Mouse (Mus musculus) fat pad, adult 2 months (tissue): ENCODE data around the gene Tepsin.

Experiments used
- DNase-seq: peaks from one replicate; pipeline ENCODE4 v3.0.0-alpha.2; 2011; ENCODE audit warnings: low read depth, low spot score; ENCODE audit errors: extremely low read depth

Gene Tepsin

GRCm38 (mm10) chr11:120111033-120111432 lies 12.5 kb upstream of the Tepsin start:
- no peak for DNase-seq

DNA sequence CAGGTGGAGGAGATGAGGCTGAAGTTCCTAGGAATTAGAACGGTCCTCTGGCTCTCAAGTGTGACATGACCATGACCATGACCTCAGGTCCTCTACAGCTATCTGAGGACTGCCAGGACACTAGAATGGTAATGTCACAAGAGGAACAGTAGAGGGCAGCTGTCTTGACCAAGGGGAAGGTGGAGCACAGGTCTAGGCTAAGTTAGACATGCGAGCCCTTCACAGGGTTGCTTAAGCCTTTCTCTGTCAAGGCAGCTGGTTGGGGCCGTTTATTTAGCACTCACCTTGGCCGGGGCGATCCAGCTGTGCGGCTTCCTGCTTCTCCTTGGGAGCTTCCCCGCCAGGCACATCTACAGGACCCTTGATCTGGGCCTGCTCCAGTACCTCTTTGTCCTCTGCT lies 12.0 kb upstream of the Tepsin start:
- DNase-seq, result no peak

DNA sequence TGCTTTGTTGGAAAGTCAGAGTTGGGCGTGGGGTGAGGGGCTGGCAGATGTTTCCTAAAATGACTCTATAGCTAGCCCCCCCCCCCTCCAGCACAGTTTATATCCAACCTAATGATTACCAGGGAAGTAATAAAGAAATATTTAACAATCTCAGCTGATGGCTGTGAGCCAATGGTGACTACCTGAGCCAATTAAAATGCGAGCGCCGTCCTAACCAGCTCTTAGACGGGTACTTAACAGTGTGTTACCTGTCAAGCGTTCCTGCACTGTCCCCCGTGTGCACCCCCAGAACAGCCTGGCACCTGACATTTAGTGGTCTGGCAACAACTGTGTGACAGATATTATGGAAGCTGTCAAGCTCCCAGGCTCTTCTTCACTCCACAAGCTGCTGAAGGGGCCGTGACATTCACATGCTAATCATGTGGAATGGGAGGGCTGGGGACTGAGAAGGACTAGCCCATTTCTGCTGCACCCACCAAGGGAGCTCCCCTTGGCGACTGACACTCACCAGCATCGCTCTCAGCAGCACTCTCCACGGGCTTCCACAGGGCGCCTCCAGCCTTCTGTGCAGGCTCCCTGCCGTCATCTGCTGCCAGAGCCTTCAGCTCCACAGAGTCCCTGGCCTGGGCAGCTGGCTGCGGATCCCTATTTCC lies 11.2 kb upstream of the Tepsin start:
- DNase-seq, result no peak

DNA sequence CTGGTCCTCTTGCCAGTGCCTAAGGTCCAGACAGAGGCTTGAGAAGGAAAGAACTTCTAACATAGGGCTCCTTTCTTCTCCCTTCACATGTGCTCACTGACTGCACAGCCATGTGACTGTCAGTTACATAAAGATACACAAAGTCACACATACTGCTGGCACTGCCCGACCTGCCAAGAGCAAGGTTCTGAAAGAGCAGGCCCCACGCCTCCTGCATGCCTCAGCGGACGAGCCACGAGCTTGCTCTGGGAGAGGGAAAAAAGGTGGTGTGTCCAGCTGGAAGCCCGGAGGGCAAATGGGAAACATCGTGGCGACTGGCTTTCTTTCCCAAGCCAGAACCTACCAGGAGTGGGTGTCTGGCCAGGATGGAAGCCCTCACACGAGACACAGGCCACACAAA lies 9.3 kb upstream of the Tepsin start:
- DNase-seq, result no peak

- no peak for DNase-seq
Measured at GRCm38 (mm10) chr11:120107026-120107425, 8.5 kb upstream of the Tepsin start.

GRCm38 (mm10) chr11:120103431-120103997 lies 5.0 kb upstream of the Tepsin start:
- DNase-seq, result no peak

DNA sequence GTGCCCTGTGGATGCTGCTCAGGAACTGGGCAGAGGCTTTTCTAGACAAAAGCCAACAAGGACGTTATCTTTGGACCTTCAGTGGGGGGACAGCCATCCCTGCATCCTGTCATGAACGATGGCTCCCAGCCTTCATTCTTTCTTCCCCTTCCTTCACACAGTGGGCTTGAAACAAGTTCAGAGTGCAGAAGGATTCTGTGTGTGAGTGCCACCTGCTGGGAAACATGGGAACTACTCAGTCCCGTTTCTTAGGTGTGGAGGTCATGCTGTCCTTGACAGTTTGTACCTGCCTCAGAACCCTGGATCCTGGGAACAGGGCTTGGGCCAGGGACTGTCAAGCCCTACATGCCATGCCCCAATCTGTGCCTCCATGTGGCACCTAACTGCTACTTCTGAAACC lies 2.5 kb upstream of the Tepsin start:
- no peak for DNase-seq

GRCm38 (mm10) chr11:120092817-120093591 lies 5.5 kb downstream of the Tepsin start:
- DNase-seq, result no peak

GRCm38 (mm10) chr11:120090661-120091060 lies 7.9 kb downstream of the Tepsin start:
- DNase-seq, result no peak

- peak; percentile 61 for DNase-seq
Measured at GRCm38 (mm10) chr11:120086702-120087152, 11.8 kb downstream of the Tepsin start, which contains the start of gene Cep131. Cep131 (minus strand) TSS chr11:120086827.

DNA sequence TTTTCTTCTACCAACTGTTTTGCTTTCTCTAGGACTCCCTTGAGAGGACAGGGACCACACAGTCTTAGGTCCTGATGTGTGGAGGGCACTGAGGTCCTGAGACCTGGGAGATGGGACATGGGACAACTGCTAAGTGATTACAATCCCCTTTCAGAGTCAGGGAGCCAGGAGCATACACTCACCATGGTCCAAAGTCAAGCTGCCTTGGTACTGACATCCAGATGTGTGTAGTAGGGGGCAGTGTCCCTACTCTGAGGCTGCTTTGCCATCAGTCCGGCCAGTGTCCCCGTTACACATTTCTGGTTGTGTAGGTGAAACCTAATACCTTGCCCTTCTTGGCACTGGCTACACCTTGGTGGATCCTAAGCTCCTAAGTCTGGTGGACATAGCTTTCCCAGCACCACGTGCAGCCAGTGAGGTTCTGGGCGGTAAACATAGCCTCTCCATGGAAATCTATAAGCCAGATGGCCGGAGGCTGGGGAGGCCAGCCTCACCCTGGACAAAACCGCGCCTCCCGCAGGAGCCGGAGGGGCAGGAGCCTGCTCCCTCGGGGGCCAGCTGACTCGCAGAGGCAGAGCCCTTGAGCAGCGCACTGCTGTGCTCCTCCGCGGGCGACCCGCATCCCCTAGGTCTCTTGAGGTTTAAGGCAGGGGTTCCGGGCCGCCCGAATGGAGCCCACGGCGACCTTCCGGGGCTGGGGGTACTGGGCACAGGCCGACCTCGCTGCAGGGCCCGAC lies 12.5 kb downstream of the Tepsin start:
- DNase-seq, result no peak

DNA sequence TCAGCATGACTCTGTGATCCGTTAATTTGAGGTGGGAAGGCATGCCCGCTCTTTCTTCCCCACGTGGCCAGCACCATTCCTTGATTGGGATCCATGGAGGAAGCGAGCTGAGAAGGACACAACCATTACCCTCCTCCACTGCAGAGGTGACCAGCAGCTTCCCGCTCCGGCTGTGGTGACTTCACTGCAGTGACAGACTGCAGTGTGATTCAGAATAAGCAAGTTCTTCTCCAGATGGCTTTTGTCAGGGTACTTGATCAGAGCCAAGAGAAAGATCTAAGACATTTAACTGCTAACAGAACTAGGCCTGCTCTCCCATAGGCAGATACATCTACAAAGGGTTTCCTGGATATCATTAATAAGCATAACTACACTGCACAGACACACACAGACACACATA lies 18.2 kb downstream of the Tepsin start:
- no peak for DNase-seq

DNA sequence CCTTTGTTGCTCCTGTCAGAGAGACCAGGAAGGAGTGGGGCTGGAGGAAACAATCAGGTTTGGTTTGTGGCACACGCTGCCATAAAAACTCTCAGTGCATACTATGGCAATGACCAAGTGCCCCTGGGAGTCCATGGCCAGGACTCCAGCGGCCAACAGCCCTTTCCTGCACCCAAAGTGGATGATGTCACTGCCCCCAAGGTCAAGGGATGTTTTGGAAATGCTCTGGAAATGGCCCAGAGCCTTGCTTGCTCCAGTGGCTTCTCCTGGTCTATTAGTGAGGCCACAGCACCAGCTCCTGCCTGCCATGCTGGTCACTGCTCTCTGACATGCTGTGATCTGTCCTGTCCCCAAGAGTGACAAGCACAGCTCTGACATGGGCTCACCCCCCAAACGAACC lies 22.3 kb downstream of the Tepsin start:
- no peak for DNase-seq

- no peak for DNase-seq
Measured at GRCm38 (mm10) chr11:120072986-120073647, 25.4 kb downstream of the Tepsin start.

DNA sequence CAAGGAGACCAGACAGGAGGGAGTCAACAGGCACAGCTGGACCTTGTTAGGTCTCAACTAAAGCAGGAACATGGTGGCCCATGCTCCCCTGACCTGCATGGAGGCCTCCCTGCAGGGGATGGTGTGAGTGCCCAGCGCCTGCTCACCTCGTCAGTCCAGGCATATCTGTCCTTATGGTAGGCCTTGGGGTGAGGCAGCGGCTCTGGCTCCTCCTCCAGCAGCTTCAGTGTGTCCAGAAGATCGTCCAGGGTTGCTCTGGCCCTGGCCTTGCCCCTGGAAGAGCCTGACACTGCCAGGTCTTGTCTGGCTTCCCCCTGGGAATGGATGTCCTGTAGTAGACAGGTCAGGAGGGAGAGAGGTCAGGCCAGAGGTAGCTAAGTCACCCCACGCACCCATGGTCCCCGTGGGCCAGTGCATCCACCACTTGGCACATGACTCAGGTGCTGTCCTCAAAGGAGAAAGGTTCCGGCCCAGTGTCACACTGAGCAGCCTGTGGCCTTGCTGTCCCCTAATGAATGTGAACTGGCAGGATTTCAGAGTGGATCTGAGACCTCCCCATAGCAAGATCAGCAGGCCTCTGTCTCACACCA lies 26.7 kb downstream of the Tepsin start:
- no peak for DNase-seq

GRCm38 (mm10) chr11:120071065-120071464 lies 27.5 kb downstream of the Tepsin start:
- DNase-seq, result no peak

GRCm38 (mm10) chr11:120070286-120070930 lies 28.1 kb downstream of the Tepsin start:
- DNase-seq, result no peak

DNA sequence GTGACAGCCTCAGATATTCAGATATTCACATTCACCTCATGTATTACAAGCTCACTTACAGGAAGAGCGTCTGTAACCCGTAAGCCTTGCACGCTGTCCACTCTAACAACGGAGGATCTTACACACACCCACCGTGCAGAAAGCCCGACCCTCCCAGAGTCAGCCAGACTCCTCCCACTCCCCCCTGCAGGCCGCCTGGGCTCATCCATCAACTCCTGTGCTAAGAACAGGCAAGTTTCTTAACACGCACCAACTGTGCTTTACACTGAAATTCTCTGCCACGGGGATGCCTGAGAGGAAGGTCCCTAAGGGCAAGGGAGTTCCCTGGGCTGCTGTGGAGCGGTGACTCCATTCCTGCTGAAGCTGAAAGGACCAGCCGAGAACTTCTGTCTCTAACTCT lies 29.3 kb downstream of the Tepsin start:
- no peak for DNase-seq

DNA sequence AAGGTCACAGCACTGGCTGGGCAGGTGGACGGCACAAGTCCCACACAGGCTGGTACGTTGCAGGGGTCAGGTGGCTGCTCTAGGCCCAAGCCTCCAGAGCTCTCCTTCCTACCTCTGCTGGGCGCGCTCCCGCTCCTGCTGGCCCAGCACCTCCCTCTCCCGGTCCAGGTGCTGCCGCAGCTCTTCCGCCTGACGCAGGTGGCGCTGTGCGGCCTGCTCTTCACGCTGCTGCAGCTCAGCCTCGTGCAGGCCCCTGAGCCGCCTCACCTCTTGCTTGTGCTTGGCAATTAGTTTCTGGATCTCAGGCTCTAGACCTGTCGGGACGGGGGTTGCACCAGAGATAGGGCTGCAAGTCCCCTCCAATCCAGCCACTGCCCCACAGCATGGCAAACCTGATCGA lies 30.7 kb downstream of the Tepsin start:
- no peak for DNase-seq

GRCm38 (mm10) chr11:120065291-120065690 lies 33.2 kb downstream of the Tepsin start:
- no peak for DNase-seq
